Mouse (Mus musculus) kidney, postnatal 0 days (tissue): ENCODE measurements around the gene Pawr. TPM values are rescaled to one million over a fixed set of nuclear protein-coding genes. Genes with fewer than 3 reads are reported as not detected.
A peak's percentile ranks its signal among the peaks of the same experiment; 100 is the strongest.

ENCODE experiments used
- ATAC-seq: fragments of 200-750 bp; cut with Nextera tagmentation; replicated peaks from 2 replicates; pipeline ENCODE4 v1.8.0; 2017; ENCODE audit warnings: low read depth, moderate number of reproducible peaks, moderate TSS enrichment, moderate library complexity; ENCODE audit not compliant: low FRiP score
- DNase-seq: peaks from one replicate; pipeline ENCODE4 v3.0.0-alpha.2; 2016; ENCODE audit warnings: low spot score
- H3K27ac ChIP-seq: fragments of 300-500 bp; sonication (generic); 2 replicates; pipeline ENCODE4 v1.5.1; 2014; ENCODE audit warnings: mild to moderate bottlenecking
- H3K27me3 ChIP-seq: fragments of 300-500 bp; sonication (generic); 2 replicates; pipeline ENCODE4 v1.6.1; 2014; ENCODE audit warnings: low read length, mixed read lengths; ENCODE audit not compliant: insufficient read depth
- H3K36me3 ChIP-seq: fragments of 300-500 bp; sonication (generic); 2 replicates; pipeline ENCODE4 v1.6.1; 2014; ENCODE audit warnings: low read length, mixed read lengths; ENCODE audit not compliant: insufficient read depth
- H3K4me1 ChIP-seq: fragments of 300-500 bp; sonication (generic); replicated peaks from 2 replicates; pipeline ENCODE4 v1.6.1; 2014; ENCODE audit warnings: antibody characterized with exemption, low read length, mixed read lengths; ENCODE audit not compliant: insufficient read depth
- H3K4me2 ChIP-seq: fragments of 300-500 bp; sonication (generic); 2 replicates; pipeline ENCODE4 v1.6.1; 2014; ENCODE audit warnings: mild to moderate bottlenecking, low read length, moderate library complexity, mixed read lengths
- H3K4me3 ChIP-seq: fragments of 300-500 bp; sonication (generic); replicated peaks from 2 replicates; pipeline ENCODE4 v1.5.1; 2014; ENCODE audit warnings: low read depth, low read length
- H3K9ac ChIP-seq: fragments of 300-500 bp; sonication (generic); 2 replicates; pipeline ENCODE4 v1.6.1; 2014; ENCODE audit warnings: low read depth, low read length
- H3K9me3 ChIP-seq: fragments of 300-500 bp; sonication (generic); replicated peaks from 2 replicates; pipeline ENCODE4 v1.6.1; 2016; ENCODE audit warnings: low read length, inconsistent platforms, mixed read lengths
- CTCF ChIP-seq: IDR thresholded peaks from 2 replicates; pipeline ENCODE4 v1.5.1; 2016; ENCODE audit warnings: antibody characterized with exemption, low read depth, mild to moderate bottlenecking, moderate library complexity
- WGBS: fragments of 180-500 bp; shearing (Covaris S2); extraction: QIAGEN DNeasy Blood & Tissue Kit; methylation state at CpG from one replicate; pipeline ENCODE4 v1.1.7; 2014; 5-methylcytosine and 5-hydroxymethylcytosine counted together
- polyA plus RNA-seq: library from polyadenylated mRNA; unstranded; fragments of >200 nt; fragmentation: Nextera tagmentation; extraction: Ambion mirVana; gene quantifications from 2 replicates; pipeline ENCODE4 v1.2.1, GENCODE M21; 2015

Gene Pawr
- polyA plus RNA-seq, 1 experiment from 2014 or later = 28.5 TPM

GRCm38 (mm10) chr10:108294766-108295165 is 37.2 kb upstream of the Pawr start:
- Histone ChIP-seq H3K9me3 (no peaks in the 10 kb centered on the region), H3K4me1 (no peaks in the 10 kb centered on the region), H3K4me3 (no peak overlapping the region), H3K4me2 (no peak overlapping the region), H3K27me3 (no peaks in the 10 kb centered on the region), H3K36me3 (no peaks in the 10 kb centered on the region), H3K9ac (no peak overlapping the region), H3K27ac (no peak overlapping the region)
- WGBS = 89% methylated on average over 7 of the region's 7 CpGs
- no peak for ATAC-seq
- no peak for DNase-seq
- no peak for TF ChIP-seq CTCF

- H3K4me3 ChIP-seq = no peak overlapping the region
- no peak overlapping the region for H3K9ac ChIP-seq
- ATAC-seq (no peak), DNase-seq (no peak)
- H3K4me2 ChIP-seq = no peak overlapping the region
- TF ChIP-seq CTCF = no peak
- no peak overlapping the region for H3K27ac ChIP-seq
- WGBS = 87% methylated on average over 7 of the region's 7 CpGs
- no peaks in the 10 kb centered on the region for H3K36me3 ChIP-seq
- H3K9me3 ChIP-seq = no peaks in the 10 kb centered on the region
- H3K27me3 ChIP-seq = no peaks in the 10 kb centered on the region
- H3K4me1 ChIP-seq = no peaks in the 10 kb centered on the region
Measured at GRCm38 (mm10) chr10:108296446-108296845, 35.5 kb upstream of the Pawr start.

- H3K27ac ChIP-seq = no peak overlapping the region
- no peak for ATAC-seq
- H3K4me1 ChIP-seq = no peaks in the 10 kb centered on the region
- H3K4me2 ChIP-seq = no peak overlapping the region
- WGBS = 91% methylated on average over 13 of the region's 13 CpGs
- no peaks in the 10 kb centered on the region for H3K27me3 ChIP-seq
- no peak for TF ChIP-seq CTCF
- H3K36me3 ChIP-seq = no peaks in the 10 kb centered on the region
- H3K4me3 ChIP-seq = no peak overlapping the region
- no peak overlapping the region for H3K9ac ChIP-seq
- no peaks in the 10 kb centered on the region for H3K9me3 ChIP-seq
- DNase-seq = no peak
Measured at GRCm38 (mm10) chr10:108298261-108298660, 33.7 kb upstream of the Pawr start.

GRCm38 (mm10) chr10:108298841-108299545 is 32.9 kb upstream of the Pawr start:
- 72% methylated on average over 17 of the region's 17 CpGs for WGBS
- Histone ChIP-seq H3K9ac (no peak overlapping the region), H3K27ac (no peak overlapping the region), H3K4me3 (no peak overlapping the region), H3K4me1 (no peaks in the 10 kb centered on the region), H3K36me3 (no peaks in the 10 kb centered on the region), H3K27me3 (no peaks in the 10 kb centered on the region), H3K4me2 (no peak overlapping the region), H3K9me3 (no peaks in the 10 kb centered on the region)
- TF ChIP-seq CTCF = no peak
- DNase-seq = no peak
- ATAC-seq = no peak; the same call in 1 of the 2 replicates

GRCm38 (mm10) chr10:108299828-108300227 is 32.1 kb upstream of the Pawr start:
- no peak for TF ChIP-seq CTCF
- DNase-seq = no peak
- no peak overlapping the region for H3K4me3 ChIP-seq

GRCm38 (mm10) chr10:108300843-108301242 is 31.1 kb upstream of the Pawr start:
- peak; percentile 83 for DNase-seq
- Histone ChIP-seq H3K9ac (no peak overlapping the region), H3K4me2 (0 out of 2 replicates have a peak overlapping the region, but pooled peaks have one; percentile 27), H3K27me3 (no peaks in the 10 kb centered on the region), H3K27ac (no peak overlapping the region), H3K36me3 (no peaks in the 10 kb centered on the region), H3K9me3 (no peaks in the 10 kb centered on the region), H3K4me1 (no peaks in the 10 kb centered on the region), H3K4me3 (no peak overlapping the region)
- ATAC-seq = peak; percentile 66
- 12% methylated on average over 19 of the region's 19 CpGs for WGBS
- TF ChIP-seq CTCF = peak; percentile 89

More at GRCm38 (mm10) chr10:108299828-108300227, 32.1 kb upstream of the Pawr start:
- Histone ChIP-seq H3K9me3 (no peaks in the 10 kb centered on the region), H3K27me3 (no peaks in the 10 kb centered on the region), H3K27ac (no peak overlapping the region), H3K4me2 (no peak overlapping the region), H3K9ac (no peak overlapping the region), H3K4me1 (no peaks in the 10 kb centered on the region), H3K36me3 (no peaks in the 10 kb centered on the region)
- no peak for ATAC-seq
- 37% methylated on average over 11 of the region's 11 CpGs for WGBS
